ENCODE assay signal across 26 mouse cellular contexts in genomic region chr7:37717071-37717470, GRCm38 (mm10). TPM values are rescaled to one million over a fixed set of nuclear protein-coding genes. Genes with fewer than 3 reads are reported as not detected.
"Had no signal": no experiment of that assay in that cellular context is flagged by ENCODE, and none has a peak within 500 bp of the region (broad histone marks: within the 10 kb centered on the region; RNA-seq: fewer than 3 reads in every experiment).

No protein-coding gene starts in this region.

- H3K27ac ChIP-seq: heart, adult 2 months; heart, embryonic 13.5 days; heart, embryonic 15.5 days; hindbrain, embryonic 13.5 days; hindbrain, embryonic 15.5 days; hindbrain, postnatal 0 days; kidney, embryonic 15.5 days; kidney, postnatal 0 days; limb, embryonic 10.5 days; limb, embryonic 12.5 days had no signal

- ATAC-seq: hindbrain, postnatal 0 days; intestine, embryonic 16.5 days had no signal

- H3K4me2 ChIP-seq: heart, embryonic 11.5 days; heart, embryonic 13.5 days; heart, embryonic 15.5 days; hindbrain, embryonic 13.5 days; hindbrain, embryonic 15.5 days; kidney, embryonic 15.5 days; limb, embryonic 12.5 days; liver, embryonic 11.5 days had no signal

- H3K27me3 ChIP-seq: hindbrain, embryonic 13.5 days; hindbrain, embryonic 15.5 days had no signal

- H3K9ac ChIP-seq: heart, embryonic 13.5 days; heart, embryonic 15.5 days; hindbrain, embryonic 13.5 days; hindbrain, embryonic 15.5 days; kidney, embryonic 15.5 days; limb, embryonic 12.5 days had no signal

- H3K4me3 ChIP-seq: heart, adult 2 months; heart, embryonic 13.5 days; heart, embryonic 15.5 days; hindbrain, embryonic 13.5 days; hindbrain, embryonic 15.5 days; kidney, embryonic 15.5 days; limb, embryonic 10.5 days; limb, embryonic 12.5 days had no signal

- H3K9me3 ChIP-seq: heart, embryonic 13.5 days; heart, embryonic 15.5 days; hindbrain, embryonic 13.5 days; hindbrain, embryonic 15.5 days; kidney, embryonic 15.5 days; limb, embryonic 10.5 days; limb, embryonic 12.5 days had no signal

- H3K36me3 ChIP-seq: heart, embryonic 13.5 days; heart, embryonic 15.5 days; hindbrain, embryonic 13.5 days; hindbrain, embryonic 15.5 days; kidney, embryonic 15.5 days; limb, embryonic 10.5 days; limb, embryonic 12.5 days had no signal

- H3K4me1 ChIP-seq: heart, embryonic 13.5 days; heart, embryonic 15.5 days; kidney, embryonic 15.5 days; limb, embryonic 12.5 days had no signal

- DNase-seq: gastrocnemius, postnatal 14 days; gastrocnemius, postnatal 36 days; heart, adult 2 months; heart, postnatal 14 days; heart, postnatal 36 days; kidney, adult 11 months; kidney, adult 2 months; kidney, adult 9 months; kidney, postnatal 14 days; kidney, postnatal 36 days; layer of hippocampus, adult 9-11 months; layer of hippocampus, postnatal 36 days; liver had no signal

RNA-seq across cellular contexts. Expression of gene Zfp536, which starts 56.4 kb away (rescaled TPM):
- total RNA-seq: hematopoietic stem cell, adult 5-6 weeks had no signal
